Mouse (Mus musculus) thymus, adult 2 months (tissue): ENCODE measurements around the gene Clcf1.

Experiments
- CTCF ChIP-seq: fragments of 200-500 bp; IDR thresholded peaks from 2 replicates; pipeline ENCODE4 v1.5.1; 2012; ENCODE audit warnings: mild to moderate bottlenecking, control low read depth, low read length, moderate library complexity, borderline replicate concordance; ENCODE audit not compliant: control insufficient read depth, poor library complexity, insufficient read depth; ENCODE audit errors: extremely low read depth
- POLR2A ChIP-seq: fragments of 200-500 bp; IDR thresholded peaks from 2 replicates; pipeline ENCODE4 v1.6.1; 2012; ENCODE audit warnings: mild to moderate bottlenecking, low read length, control low read depth, moderate library complexity; ENCODE audit not compliant: control insufficient read depth, poor library complexity, insufficient read depth; ENCODE audit errors: extremely low read depth

DNA sequence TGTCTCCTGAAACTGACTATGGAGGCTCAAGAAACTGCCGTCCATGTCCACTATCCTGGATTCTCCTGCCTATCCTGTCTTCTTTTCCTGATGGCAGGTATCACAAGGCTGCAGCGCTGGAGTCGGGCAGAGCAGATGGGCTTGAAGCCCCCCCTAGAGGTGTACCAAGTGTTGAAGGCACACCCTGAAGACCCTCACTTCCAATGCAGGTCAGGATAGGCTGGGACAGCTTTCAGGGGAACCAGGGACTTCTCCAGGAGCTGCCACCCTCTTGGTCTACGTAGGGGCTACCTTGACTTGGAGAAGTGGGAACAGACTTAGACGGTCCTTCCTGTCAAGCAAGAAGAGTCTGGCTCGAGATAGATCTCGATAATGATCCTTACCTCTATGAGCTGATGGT, 18.6 kb downstream of the Clcf1 start:
- TF ChIP-seq CTCF (no peak), POLR2A (no peak)
